ENCODE assay signal across 7 mouse cellular contexts in genomic region chr12:104829596-104830282, GRCm38 (mm10). TPM values are rescaled to one million over a fixed set of nuclear protein-coding genes. Genes with fewer than 3 reads are reported as not detected.
A peak's percentile ranks its signal among the peaks of the same experiment; 100 is the strongest.
DNase-seq lines count a peak whose midpoint lies in the region; ATAC-seq lines count a peak whose summit lies in the region.

No protein-coding gene starts in this region.

- no peak overlapping the region for H3K4me2 ChIP-seq in intestine, embryonic 14.5 days (ENCODE audit: low read length)
- H3K4me2 ChIP-seq in stomach, embryonic 14.5 days (replicated peaks; ENCODE audit: low read depth, low read length): no peak overlapping the region

- no peaks in the 10 kb centered on the region for H3K27me3 ChIP-seq in intestine, embryonic 14.5 days (replicated peaks; ENCODE audit: control insufficient read depth, insufficient read depth, low read length)
- H3K27me3 ChIP-seq in stomach, embryonic 14.5 days (ENCODE audit: control insufficient read depth, insufficient read depth, low read length): no peaks in the 10 kb centered on the region

- no peak overlapping the region for H3K9ac ChIP-seq in intestine, embryonic 14.5 days (ENCODE audit: low read length)
- no peak overlapping the region for H3K9ac ChIP-seq in stomach, embryonic 14.5 days (replicated peaks; ENCODE audit: low read depth, low read length)

- WGBS in intestine, embryonic 14.5 days: 42% methylated on average over 6 of the region's 6 CpGs
- 27% methylated on average over 6 of the region's 6 CpGs for WGBS in stomach, embryonic 14.5 days

- no peaks in the 10 kb centered on the region for H3K9me3 ChIP-seq in intestine, embryonic 14.5 days (ENCODE audit: control insufficient read depth, low read length)
- no peaks in the 10 kb centered on the region for H3K9me3 ChIP-seq in stomach, embryonic 14.5 days (ENCODE audit: control insufficient read depth, low read depth, low read length)

- DNase-seq in thymus, postnatal 4 days: peak; percentile 20
- DNase-seq in thymus, postnatal 0 days (ENCODE audit: low spot score): no peak
- peak; percentile 70 for DNase-seq in gastrocnemius, adult 18-20 months (ENCODE audit: low spot score)
- peak; percentile 73 for DNase-seq in intestine, embryonic 14.5 days (ENCODE audit: low spot score)
- DNase-seq in lung, adult 18-20 months: peak; percentile 65 to 83

- no peak overlapping the region for H3K4me3 ChIP-seq in intestine, embryonic 14.5 days (ENCODE audit: low read depth, low read length)
- no peak overlapping the region for H3K4me3 ChIP-seq in stomach, embryonic 14.5 days (ENCODE audit: low read depth, low read length)

- no peaks in the 10 kb centered on the region for H3K36me3 ChIP-seq in intestine, embryonic 14.5 days (ENCODE audit: control insufficient read depth, insufficient read depth, low read length)
- no peaks in the 10 kb centered on the region for H3K36me3 ChIP-seq in stomach, embryonic 14.5 days (ENCODE audit: control insufficient read depth, insufficient read depth, low read length)

- H3K27ac ChIP-seq in intestine, embryonic 14.5 days (ENCODE audit: low read depth): no peak overlapping the region; the same call in 1 of the 2 replicates
- peak overlapping the region; percentile 58; the same call in 1 of the 2 replicates for H3K27ac ChIP-seq in stomach, embryonic 14.5 days (ENCODE audit: low read length)

- peak; percentile 75 for ATAC-seq in intestine, embryonic 14.5 days (replicated peaks; ENCODE audit: low FRiP score, low TSS enrichment, low read depth)
- peak; percentile 89 for ATAC-seq in stomach, embryonic 14.5 days (ENCODE audit: insufficient number of reproducible peaks, insufficient read depth, low FRiP score, low read depth)
- no peak for ATAC-seq in erythroblast, adult 5-6 weeks (replicated peaks; ENCODE audit: low FRiP score, poor library complexity, severe bottlenecking)

- H3K4me1 ChIP-seq in intestine, embryonic 14.5 days (replicated peaks; ENCODE audit: control insufficient read depth, insufficient read depth, low read length): peaks cover 16% of the 10 kb centered on the region
- H3K4me1 ChIP-seq in stomach, embryonic 14.5 days (ENCODE audit: control insufficient read depth, insufficient read depth, low read length): peaks cover 18% of the 10 kb centered on the region

RNA-seq across cellular contexts. Expression of gene Clmn, which starts 35.1 kb away (rescaled TPM):
- polyA plus RNA-seq in thymus, postnatal 0 days (2015; fragmentation: Nextera tagmentation; extraction: Ambion mirVana): 0.62 and 0.65 TPM in 2 replicates
- total RNA-seq in gastrocnemius, adult 18-20 months (2021): 1 to 10 TPM; 1.6 to 2.4 TPM
- polyA plus RNA-seq in intestine, embryonic 14.5 days (2014; fragmentation: Nextera tagmentation; extraction: Ambion mirVana): 3.4 and 4.0 TPM in 2 replicates
- 3.1 TPM in 2 replicates for polyA plus RNA-seq in stomach, embryonic 14.5 days (2014; fragmentation: Nextera tagmentation; extraction: Ambion mirVana)
- not detected in 2 replicates for total RNA-seq in erythroblast, adult 5-6 weeks (2015; ENCODE audit: low replicate concordance)
- total RNA-seq in erythroblast, adult 5-6 weeks (2017; ENCODE audit: low replicate concordance): 0.14 TPM in 1 of 2 replicates, not detected in the other
